Mouse (Mus musculus) splenic B cell, adult 2 months (primary cell): Measurements from ENCODE around the gene Tti1.
A peak's percentile ranks its signal among the peaks of the same experiment; 100 is the strongest.

Experiments used
- DNase-seq: peaks from one replicate; pipeline ENCODE4 v3.0.0-alpha.2; 2011; ENCODE audit warnings: low read depth, low spot score
- H3K27me3 ChIP-seq: 2 replicates; pipeline ENCODE4 v1.6.1; 2012; ENCODE audit warnings: mild to moderate bottlenecking, low read length, moderate library complexity, mixed read lengths; ENCODE audit not compliant: control insufficient read depth, poor library complexity, insufficient read depth, severe bottlenecking
- H3K36me3 ChIP-seq: 2 replicates; pipeline ENCODE4 v1.6.1; 2012; ENCODE audit warnings: mild to moderate bottlenecking, low read length, moderate library complexity, mixed read lengths; ENCODE audit not compliant: control insufficient read depth, poor library complexity, insufficient read depth, severe bottlenecking

The Tti1 gene

GRCm38 (mm10) chr2:158012608-158013007 is 15.6 kb downstream of the Tti1 start:
- DNase-seq = no peak
- Histone ChIP-seq H3K36me3 (peaks cover 2% of the 10 kb centered on the region; the same call in 1 of the 2 replicates), H3K27me3 (no peaks in the 10 kb centered on the region)

GRCm38 (mm10) chr2:158009373-158009772 is 18.9 kb downstream of the Tti1 start:
- no peak for DNase-seq
- H3K36me3 ChIP-seq = peaks cover 7% of the 10 kb centered on the region; the same call in 1 of the 2 replicates
- no peaks in the 10 kb centered on the region for H3K27me3 ChIP-seq

DNA sequence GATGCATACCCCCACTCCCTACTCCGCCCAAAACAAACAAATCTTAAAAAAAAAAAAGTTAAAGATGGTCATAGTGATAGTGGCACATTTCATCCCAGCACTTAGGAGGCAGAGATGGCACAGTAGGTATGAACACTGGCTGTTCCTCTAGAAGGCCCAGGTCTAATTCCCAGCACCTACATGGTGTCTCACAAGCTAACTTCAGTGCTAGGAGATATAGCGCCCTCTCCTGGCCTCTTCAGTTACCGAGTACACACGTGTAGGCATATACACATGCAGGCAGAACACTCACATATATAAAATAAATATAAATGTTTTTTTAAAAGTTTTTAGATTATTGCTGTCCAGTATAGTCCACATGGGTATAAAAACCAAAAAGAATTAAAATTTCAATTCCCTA is 22.6 kb downstream of the Tti1 start:
- no peak for DNase-seq
- Histone ChIP-seq H3K27me3 (no peaks in the 10 kb centered on the region), H3K36me3 (peaks cover 9% of the 10 kb centered on the region; the same call in 1 of the 2 replicates)

GRCm38 (mm10) chr2:158004620-158005019 is 23.6 kb downstream of the Tti1 start:
- no peak for DNase-seq
- H3K36me3 ChIP-seq = peaks cover 6% of the 10 kb centered on the region; the same call in 1 of the 2 replicates
- H3K27me3 ChIP-seq = no peaks in the 10 kb centered on the region

- H3K36me3 ChIP-seq = peaks cover 1% of the 10 kb centered on the region; the same call in 1 of the 2 replicates
- H3K27me3 ChIP-seq = no peaks in the 10 kb centered on the region
- DNase-seq = no peak
These were observed 29.4 kb downstream of the Tti1 start for GRCm38 (mm10) chr2:157998817-157999216.

DNA sequence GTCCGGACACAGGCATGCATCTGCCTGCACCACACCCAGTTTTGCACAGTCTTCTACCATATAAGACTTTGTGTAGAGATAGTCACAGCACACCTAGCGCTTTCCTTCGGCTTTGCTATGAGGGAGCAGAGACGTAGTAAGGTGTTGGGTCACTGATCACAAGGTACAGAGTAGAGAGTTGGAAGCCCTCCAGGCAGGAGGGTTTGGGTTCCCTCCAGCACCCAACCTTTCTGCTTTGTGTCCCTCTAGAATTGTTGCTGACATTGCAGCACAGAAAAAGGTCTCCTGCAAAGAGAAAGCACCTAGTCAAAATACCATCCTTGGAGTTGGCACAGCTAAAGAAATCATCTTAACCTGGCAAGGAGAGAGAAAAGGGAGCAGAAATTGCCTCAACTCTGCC is 35.7 kb downstream of the Tti1 start:
- H3K27me3 ChIP-seq = no peaks in the 10 kb centered on the region
- no peak for DNase-seq
- peaks cover 9% of the 10 kb centered on the region; the same call in 1 of the 2 replicates for H3K36me3 ChIP-seq

- peaks cover 9% of the 10 kb centered on the region; the same call in 1 of the 2 replicates for H3K36me3 ChIP-seq
- no peaks in the 10 kb centered on the region for H3K27me3 ChIP-seq
- no peak for DNase-seq
These were observed 37.2 kb downstream of the Tti1 start for GRCm38 (mm10) chr2:157991026-157991425.

GRCm38 (mm10) chr2:157989946-157990345 is 38.3 kb downstream of the Tti1 start:
- Histone ChIP-seq H3K27me3 (no peaks in the 10 kb centered on the region), H3K36me3 (peaks cover 9% of the 10 kb centered on the region; the same call in 1 of the 2 replicates)
- peak; percentile 30 for DNase-seq

GRCm38 (mm10) chr2:157988416-157989190 is 39.6 kb downstream of the Tti1 start:
- no peaks in the 10 kb centered on the region for H3K27me3 ChIP-seq
- no peak for DNase-seq

DNA sequence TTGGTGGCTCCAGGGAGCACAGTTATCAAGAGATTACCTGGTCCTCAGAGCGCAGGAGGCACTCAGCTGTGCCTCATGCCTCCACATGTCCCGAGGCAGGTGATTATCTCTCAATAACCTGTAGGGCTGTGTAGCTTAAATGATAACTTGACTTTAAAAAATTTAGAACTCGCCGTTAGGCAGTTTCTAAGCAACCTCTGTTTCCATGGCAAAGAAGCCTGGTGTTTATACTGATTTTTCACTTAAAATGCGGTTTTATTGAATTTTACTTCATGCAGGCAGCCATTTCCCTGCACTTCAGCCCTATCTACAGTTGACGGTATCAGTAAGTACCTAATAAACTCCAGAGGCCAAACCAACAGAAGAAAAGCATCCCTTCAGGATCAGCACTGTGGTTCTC is 42.0 kb downstream of the Tti1 start:
- Histone ChIP-seq H3K36me3 (peaks cover 6% of the 10 kb centered on the region), H3K27me3 (no peaks in the 10 kb centered on the region)
- DNase-seq = no peak

More at GRCm38 (mm10) chr2:157988416-157989190, 39.6 kb downstream of the Tti1 start:
- peaks cover 9% of the 10 kb centered on the region; the same call in 1 of the 2 replicates for H3K36me3 ChIP-seq

DNA sequence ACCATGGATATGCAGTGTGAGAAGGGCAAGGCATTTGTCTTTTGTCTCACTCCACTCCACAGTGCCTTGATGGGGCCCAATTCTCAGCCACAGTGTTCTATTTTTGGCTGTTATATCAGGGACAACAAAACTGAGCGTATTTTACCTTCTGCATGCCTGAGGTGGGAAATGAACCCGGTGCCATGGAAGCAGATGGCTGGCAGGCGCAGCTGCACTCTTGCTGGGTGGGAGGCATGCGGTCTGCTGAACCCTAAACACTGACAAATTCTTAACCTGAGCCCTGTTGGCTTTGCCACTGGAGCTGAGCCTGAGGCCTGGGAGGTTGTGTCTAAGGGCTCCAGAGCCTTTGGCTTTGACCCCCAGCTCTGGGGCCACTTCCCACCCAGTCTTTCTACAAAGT is 42.6 kb downstream of the Tti1 start:
- no peaks in the 10 kb centered on the region for H3K27me3 ChIP-seq
- H3K36me3 ChIP-seq = peaks cover 6% of the 10 kb centered on the region
- no peak for DNase-seq

DNA sequence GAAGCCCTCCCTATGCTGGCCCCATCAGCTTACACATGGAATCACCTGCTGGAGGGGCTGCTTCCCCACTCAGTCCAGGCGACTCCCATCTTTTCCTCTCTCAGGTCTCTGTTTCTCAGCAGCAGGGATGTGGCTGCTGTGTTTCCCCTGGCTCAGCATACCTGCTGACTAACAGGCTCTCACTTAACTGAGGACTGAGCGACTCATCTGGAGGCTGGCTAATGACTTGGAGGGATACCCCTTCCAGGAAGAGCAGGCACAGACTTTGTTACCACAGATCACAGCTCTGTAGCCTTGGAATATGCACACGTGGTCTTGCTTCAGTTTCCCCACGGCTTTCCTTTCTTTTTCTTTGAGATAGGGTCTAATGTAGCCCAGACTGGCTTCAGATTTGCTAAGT is 45.0 kb downstream of the Tti1 start:
- Histone ChIP-seq H3K27me3 (no peaks in the 10 kb centered on the region), H3K36me3 (peaks cover 1% of the 10 kb centered on the region)
- DNase-seq = no peak

- Histone ChIP-seq H3K36me3 (peaks cover 1% of the 10 kb centered on the region), H3K27me3 (no peaks in the 10 kb centered on the region)
- no peak for DNase-seq
These were observed 45.5 kb downstream of the Tti1 start for GRCm38 (mm10) chr2:157982727-157983126.

- Histone ChIP-seq H3K27me3 (no peaks in the 10 kb centered on the region; the same call in 1 of the 2 replicates), H3K36me3 (peaks cover 1% of the 10 kb centered on the region)
- DNase-seq = no peak
These were observed 49.0 kb downstream of the Tti1 start for GRCm38 (mm10) chr2:157979241-157979640.

DNA sequence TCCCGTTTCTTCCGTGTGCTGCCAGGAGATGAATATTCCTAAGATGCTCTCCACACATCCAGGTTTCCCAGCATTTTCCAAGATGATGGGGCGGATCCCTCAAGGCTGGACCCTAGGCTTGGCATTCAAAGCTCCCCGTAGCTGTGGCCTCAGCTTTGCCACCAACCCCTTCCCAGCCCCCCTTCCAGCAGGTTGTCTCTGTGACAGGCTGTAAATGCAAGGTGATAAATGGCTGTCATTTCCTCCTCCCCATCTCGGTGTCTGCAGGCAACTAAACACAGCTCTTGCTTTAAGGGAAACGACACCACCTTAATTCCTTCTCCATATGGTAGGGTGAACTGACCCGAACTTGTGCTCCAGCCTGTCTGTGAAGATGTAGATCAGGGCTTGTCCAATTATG is 52.6 kb downstream of the Tti1 start:
- Histone ChIP-seq H3K36me3 (no peaks in the 10 kb centered on the region), H3K27me3 (no peaks in the 10 kb centered on the region; the same call in 1 of the 2 replicates)
- no peak for DNase-seq
